In genomic region chr11:55084629-55085028, GRCm38 (mm10) we compare ENCODE assay signal across 12 mouse cellular contexts. TPM values are rescaled to one million over a fixed set of nuclear protein-coding genes. Genes with fewer than 3 reads are reported as not detected.
DNase-seq lines count a peak whose midpoint lies in the region; ATAC-seq and TF ChIP-seq lines count a peak whose summit lies in the region.
"Had no signal": no experiment of that assay in that cellular context is flagged by ENCODE, and none has a peak within 500 bp of the region (broad histone marks: within the 10 kb centered on the region; RNA-seq: fewer than 3 reads in every experiment).

No protein-coding gene starts in this region.

- no peak overlapping the region for H3K27ac ChIP-seq in kidney, adult 2 months (ENCODE audit: insufficient read depth, low read depth, low read length)
- H3K27ac ChIP-seq in kidney, embryonic 15.5 days: no peak overlapping the region
- peak overlapping the region; percentile 83 for H3K27ac ChIP-seq in heart, embryonic 11.5 days (ENCODE audit: low read depth, low read length)
- no peak overlapping the region for H3K27ac ChIP-seq in left cerebral cortex, adult 2 months
- H3K27ac ChIP-seq: liver, embryonic 12.5 days had no signal

- peak; percentile 59 for DNase-seq in kidney, adult 2 months
- peak; percentile 81 for DNase-seq in adrenal gland, postnatal 10 days
- peak; percentile 32 for DNase-seq in lung, postnatal 25 days (ENCODE audit: low spot score)
- DNase-seq in left cerebral cortex, adult 2 months (ENCODE audit: extremely low spot score in 1 of 2, low spot score in 2 of 2): no peak
- no peak for DNase-seq in liver
- DNase-seq: cerebellum, adult 11-12 months; right cerebral cortex, postnatal 25 days had no signal

- WGBS in kidney, adult 2 months: 68% methylated on average over 4 of the region's 4 CpGs
- WGBS in kidney, embryonic 15.5 days: 65% methylated on average over 4 of the region's 4 CpGs
- WGBS in heart, embryonic 11.5 days (ENCODE audit: insufficient replicate concordance): 60% methylated on average over 4 of the region's 4 CpGs

- intact Hi-C loops in left cerebral cortex, adult 2 months (cut with DNase I): loop anchor here (5.0 kb wide), 1 partner anchor 73 kb away; no protein-coding TSS in a partner anchor

- 0 out of 2 replicates have a peak, but pooled peaks cover 3% of the 10 kb centered on the region for H3K9me3 ChIP-seq in kidney, embryonic 15.5 days (replicated peaks)
- 0 out of 2 replicates have a peak, but pooled peaks cover 2% of the 10 kb centered on the region for H3K9me3 ChIP-seq in heart, embryonic 11.5 days (replicated peaks; ENCODE audit: control insufficient read depth, low read length)
- H3K9me3 ChIP-seq: liver, embryonic 12.5 days had no signal

- ATAC-seq in kidney, embryonic 15.5 days (replicated peaks; ENCODE audit: low FRiP score): no peak
- no peak for ATAC-seq in heart, embryonic 11.5 days (replicated peaks; ENCODE audit: insufficient number of reproducible peaks, low FRiP score, low TSS enrichment)
- ATAC-seq: CD4-positive, CD25-positive, alpha-beta regulatory T cell, adult 4 months; forebrain, embryonic 16.5 days; liver, embryonic 12.5 days had no signal

- no peak overlapping the region for H3K4me3 ChIP-seq in kidney, adult 2 months (ENCODE audit: insufficient read depth, low read depth, low read length)
- H3K4me3 ChIP-seq in kidney, embryonic 15.5 days (replicated peaks): no peak overlapping the region
- H3K4me3 ChIP-seq in heart, embryonic 11.5 days (ENCODE audit: low read depth, low read length): no peak overlapping the region
- no peak overlapping the region for H3K4me3 ChIP-seq in left cerebral cortex, adult 2 months
- H3K4me3 ChIP-seq: liver, embryonic 12.5 days had no signal

- TF ChIP-seq POLR2A in kidney, adult 2 months (IDR thresholded peaks at IDR 0.05; ENCODE audit: low read depth, low read length): no peak

- H3K9ac ChIP-seq in kidney, embryonic 15.5 days: no peak overlapping the region
- H3K9ac ChIP-seq in heart, embryonic 11.5 days (ENCODE audit: low read depth, low read length): no peak overlapping the region
- H3K9ac ChIP-seq: liver, embryonic 12.5 days had no signal

- TF ChIP-seq CTCF in kidney, adult 2 months (conservative IDR thresholded peaks at IDR 0.05; ENCODE audit: insufficient read depth, insufficient read length, low read depth, low read length): no peak
- no peak for TF ChIP-seq CTCF in left cerebral cortex, adult 2 months (IDR thresholded peaks at IDR 0.05)

- H3K27me3 ChIP-seq in kidney, adult 2 months (replicated peaks; ENCODE audit: control insufficient read depth, insufficient read depth, low read length): no peaks in the 10 kb centered on the region
- no peaks in the 10 kb centered on the region for H3K27me3 ChIP-seq in kidney, embryonic 15.5 days
- H3K27me3 ChIP-seq in heart, embryonic 11.5 days (ENCODE audit: control insufficient read depth, insufficient read depth, low read length): no peaks in the 10 kb centered on the region
- H3K27me3 ChIP-seq: liver, embryonic 12.5 days had no signal

- H3K4me1 ChIP-seq in kidney, adult 2 months (ENCODE audit: control insufficient read depth, insufficient read depth, low read length): no peaks in the 10 kb centered on the region
- peaks cover 3% of the 10 kb centered on the region; the same call in 1 of the 2 replicates for H3K4me1 ChIP-seq in kidney, embryonic 15.5 days
- no peaks in the 10 kb centered on the region for H3K4me1 ChIP-seq in heart, embryonic 11.5 days (ENCODE audit: control insufficient read depth, insufficient read depth, low read length)
- H3K4me1 ChIP-seq: liver, embryonic 12.5 days had no signal

- no peaks in the 10 kb centered on the region for H3K36me3 ChIP-seq in kidney, adult 2 months (ENCODE audit: control insufficient read depth, insufficient read depth, low read length)
- no peaks in the 10 kb centered on the region for H3K36me3 ChIP-seq in kidney, embryonic 15.5 days
- no peaks in the 10 kb centered on the region for H3K36me3 ChIP-seq in heart, embryonic 11.5 days (ENCODE audit: control insufficient read depth, insufficient read depth, low read length)
- H3K36me3 ChIP-seq: liver, embryonic 12.5 days had no signal

- H3K4me2 ChIP-seq in kidney, embryonic 15.5 days: no peak overlapping the region
- no peak overlapping the region for H3K4me2 ChIP-seq in heart, embryonic 11.5 days
- H3K4me2 ChIP-seq: liver, embryonic 12.5 days had no signal

RNA-seq across cellular contexts. Expression of gene Ccdc69, which starts 6.7 kb away (rescaled TPM):
- polyA plus RNA-seq in kidney, adult 2 months (2012; rRNA removed): 1.6 and 2.0 TPM in 2 replicates
- polyA plus RNA-seq in kidney, embryonic 15.5 days (2015; fragmentation: Nextera tagmentation; extraction: Ambion mirVana): 3.2 and 3.3 TPM in 2 replicates
- 1 to 10 TPM; 7.3 to 7.8 TPM for total RNA-seq in adrenal gland, postnatal 10 days (2021)
- polyA plus RNA-seq in heart, embryonic 11.5 days (2014; fragmentation: Nextera tagmentation; extraction: Ambion mirVana): 16.5 and 17.1 TPM in 2 replicates
- total RNA-seq in left cerebral cortex, adult 2 months (2021): under 1 TPM in 1 of 2 experiments, not detected in 1; 0.32 TPM

RNA-seq across cellular contexts. Expression of gene Gm2a, which starts 13.3 kb away (rescaled TPM):
- 216 TPM in 2 replicates for polyA plus RNA-seq in kidney, adult 2 months (2012; rRNA removed)
- 32.7 and 32.9 TPM in 2 replicates for polyA plus RNA-seq in kidney, embryonic 15.5 days (2015; fragmentation: Nextera tagmentation; extraction: Ambion mirVana)
- 10 to 100 TPM; 75.3 to 78.6 TPM for total RNA-seq in adrenal gland, postnatal 10 days (2021)
- 50.0 and 51.9 TPM in 2 replicates for polyA plus RNA-seq in heart, embryonic 11.5 days (2014; fragmentation: Nextera tagmentation; extraction: Ambion mirVana)
- total RNA-seq in left cerebral cortex, adult 2 months (2021): 10 to 100 TPM; 30.6 to 30.7 TPM

RNA-seq across cellular contexts. Expression of gene Anxa6, which starts 51.4 kb away (rescaled TPM):
- 76.5 and 87.9 TPM in 2 replicates for polyA plus RNA-seq in kidney, adult 2 months (2012; rRNA removed)
- 201 and 233 TPM in 2 replicates for polyA plus RNA-seq in kidney, embryonic 15.5 days (2015; fragmentation: Nextera tagmentation; extraction: Ambion mirVana)
- total RNA-seq in adrenal gland, postnatal 10 days (2021): 100 to 1,000 TPM; 181 to 222 TPM
- polyA plus RNA-seq in heart, embryonic 11.5 days (2014; fragmentation: Nextera tagmentation; extraction: Ambion mirVana): 300 and 370 TPM in 2 replicates
- 10 to 100 TPM; 85.5 to 86.7 TPM for total RNA-seq in left cerebral cortex, adult 2 months (2021)

Comparison
In these comparisons a context has a peak if more than half of its experiments do, and no peak if none do; other contexts are left out.
1. DNase-seq: peak in kidney, adult 2 months (single experiment), adrenal gland, postnatal 10 days (single experiment) and lung, postnatal 25 days (single experiment); none in left cerebral cortex, adult 2 months (0 of 2) and liver (single experiment).